ENCODE assay signal across 14 mouse cellular contexts in the genomic region with DNA sequence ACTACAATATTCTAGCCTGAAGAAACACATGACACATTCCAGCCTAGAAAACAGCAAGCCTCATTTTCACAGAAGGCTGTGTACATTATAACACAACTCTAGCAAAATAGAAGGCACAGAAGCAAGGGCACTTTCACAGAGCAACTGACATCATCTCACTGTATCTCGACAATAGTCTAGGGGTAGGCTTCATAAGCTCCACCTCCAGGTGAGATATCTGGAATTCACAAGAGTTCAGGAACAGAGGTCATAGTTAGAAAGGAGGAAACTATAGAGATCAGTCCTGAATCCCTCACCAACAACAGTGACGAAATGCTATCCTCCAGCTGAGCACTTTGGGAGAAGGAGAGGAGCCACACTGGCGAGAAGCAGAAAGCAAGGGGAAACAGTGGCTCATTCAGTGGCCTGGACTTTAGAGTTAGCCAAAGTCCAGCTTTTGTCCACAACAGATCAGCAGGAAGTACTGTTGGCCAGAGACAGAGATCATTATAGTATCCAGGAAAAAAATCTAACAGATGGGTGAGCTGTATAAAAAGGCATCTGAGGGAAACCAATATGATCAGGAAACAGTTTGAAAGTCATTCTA. TPM values are rescaled to one million over a fixed set of nuclear protein-coding genes. Genes with fewer than 3 reads are reported as not detected.
A peak's percentile ranks its signal among the peaks of the same experiment; 100 is the strongest.
DNase-seq lines count a peak whose midpoint lies in the region; ATAC-seq and TF ChIP-seq lines count a peak whose summit lies in the region.
"Not testable (repeated sequence)": the region's sequence is repeated elsewhere in the genome, so short reads cannot be mapped to it uniquely, and the experiment has no call there.
"Had no signal": no experiment of that assay in that cellular context is flagged by ENCODE, and none has a peak within 500 bp of the region (broad histone marks: within the 10 kb centered on the region; RNA-seq: fewer than 3 reads in every experiment).

No protein-coding gene starts in this region.

- not testable (repeated sequence) for H3K36me3 ChIP-seq in intestine, postnatal 0 days (ENCODE audit: control insufficient read depth, insufficient read depth); liver, embryonic 11.5 days (ENCODE audit: control insufficient read depth, insufficient read depth, low read length); liver, embryonic 15.5 days (replicated peaks); small intestine, adult 2 months (ENCODE audit: control insufficient read depth, insufficient read depth, low read length)

- not testable (repeated sequence) for TF ChIP-seq POLR2A in small intestine, adult 2 months (IDR thresholded peaks at IDR 0.05; ENCODE audit: low read depth, low read length)

- 40% methylated on average over 3 of the region's 3 CpGs for WGBS in intestine, postnatal 0 days
- WGBS in liver, embryonic 11.5 days: 68% methylated on average over 3 of the region's 3 CpGs
- WGBS in liver, embryonic 15.5 days (ENCODE audit: insufficient replicate concordance): 59% methylated on average over 3 of the region's 3 CpGs
- WGBS in small intestine, adult 2 months: 29% methylated on average over 3 of the region's 3 CpGs

- H3K9ac ChIP-seq in intestine, postnatal 0 days (ENCODE audit: low read depth, low read length); liver, embryonic 11.5 days (ENCODE audit: low read depth, low read length); liver, embryonic 15.5 days: not testable (repeated sequence)

- TF ChIP-seq CTCF in intestine, postnatal 0 days (IDR thresholded peaks at IDR 0.05; ENCODE audit: low read depth); small intestine, adult 2 months (IDR thresholded peaks at IDR 0.05; ENCODE audit: extremely low read depth, insufficient read length, insufficient replicate concordance, low read depth, low read length): not testable (repeated sequence)

- peak; percentile 94 for ATAC-seq in intestine, postnatal 0 days
- 0 out of 2 replicates have a peak, but pooled peaks have one; percentile 25 for ATAC-seq in liver, embryonic 11.5 days (replicated peaks; ENCODE audit: low FRiP score)
- peak; percentile 57 for ATAC-seq in liver, embryonic 15.5 days (ENCODE audit: insufficient read depth)

- H3K9me3 ChIP-seq in intestine, postnatal 0 days (ENCODE audit: control insufficient read depth); liver, embryonic 11.5 days (ENCODE audit: control insufficient read depth, low read length); liver, embryonic 15.5 days (replicated peaks): not testable (repeated sequence)

- H3K4me2 ChIP-seq in intestine, postnatal 0 days (replicated peaks; ENCODE audit: low read depth); liver, embryonic 11.5 days; liver, embryonic 15.5 days: not testable (repeated sequence)

- H3K4me3 ChIP-seq in intestine, postnatal 0 days (ENCODE audit: low read depth, low read length); liver, embryonic 11.5 days (ENCODE audit: low read depth, low read length); liver, embryonic 15.5 days (replicated peaks); small intestine, adult 2 months (ENCODE audit: low read depth, low read length): not testable (repeated sequence)

- DNase-seq in brain, adult 2 months (ENCODE audit: low read depth, low spot score): peak; percentile 37
- peak; percentile 65 to 67 for DNase-seq in kidney, adult 8-10 months
- DNase-seq in kidney, postnatal 25 days: peak; percentile 57 to 60
- DNase-seq in liver, embryonic 11.5 days (ENCODE audit: low spot score): not testable (repeated sequence)

- H3K27me3 ChIP-seq in intestine, postnatal 0 days (replicated peaks; ENCODE audit: control insufficient read depth, insufficient read depth, low read length); liver, embryonic 11.5 days (replicated peaks; ENCODE audit: control insufficient read depth, insufficient read depth, low read length); liver, embryonic 15.5 days; small intestine, adult 2 months (ENCODE audit: control insufficient read depth, insufficient read depth, low read length): not testable (repeated sequence)

- peak overlapping the region; percentile 41; the same call in 1 of the 2 replicates for H3K27ac ChIP-seq in intestine, postnatal 0 days (ENCODE audit: low read depth, low read length)
- not testable (repeated sequence) for H3K27ac ChIP-seq in liver, embryonic 11.5 days (ENCODE audit: low read depth, low read length); liver, embryonic 15.5 days (replicated peaks)
- peak overlapping the region; percentile 69 for H3K27ac ChIP-seq in small intestine, adult 2 months (ENCODE audit: insufficient read depth, low read depth, low read length)

- not testable (repeated sequence) for H3K4me1 ChIP-seq in intestine, postnatal 0 days (replicated peaks; ENCODE audit: control insufficient read depth, insufficient read depth, low read length); liver, embryonic 11.5 days (replicated peaks; ENCODE audit: control insufficient read depth, insufficient read depth, low read length); liver, embryonic 15.5 days (replicated peaks); small intestine, adult 2 months (ENCODE audit: control insufficient read depth, insufficient read depth, insufficient read length, low read length)

RNA-seq across cellular contexts. Expression of a gene that starts 7.8 kb away (rescaled TPM):
- 51.1 and 53.3 TPM in 2 replicates for polyA plus RNA-seq in intestine, postnatal 0 days (2015; fragmentation: Nextera tagmentation; extraction: Ambion mirVana)
- 30.7 and 33.4 TPM in 2 replicates for polyA plus RNA-seq in liver, embryonic 11.5 days (2014; fragmentation: Nextera tagmentation; extraction: Ambion mirVana)
- polyA plus RNA-seq in liver, embryonic 15.5 days (2015; fragmentation: Nextera tagmentation; extraction: Ambion mirVana): 25.7 and 26.9 TPM in 2 replicates
- polyA plus RNA-seq in small intestine, adult 2 months (2012; rRNA removed): 5.5 and 6.4 TPM in 2 replicates

RNA-seq across cellular contexts. Expression of a gene that starts 19.5 kb away (rescaled TPM):
- polyA plus RNA-seq in intestine, postnatal 0 days (2015; fragmentation: Nextera tagmentation; extraction: Ambion mirVana): 1.6 and 2.4 TPM in 2 replicates
- 0.29 TPM in 1 of 2 replicates, not detected in the other for polyA plus RNA-seq in liver, embryonic 11.5 days (2014; fragmentation: Nextera tagmentation; extraction: Ambion mirVana)
- 0.26 TPM in 1 of 2 replicates, not detected in the other for polyA plus RNA-seq in liver, embryonic 15.5 days (2015; fragmentation: Nextera tagmentation; extraction: Ambion mirVana)
- polyA plus RNA-seq in small intestine, adult 2 months (2012; rRNA removed): 0.94 and 1.1 TPM in 2 replicates
- polyA plus RNA-seq: embryonic facial prominence, embryonic 11.5 days; embryonic facial prominence, embryonic 15.5 days; erythroblast, embryonic 14.5 days; forebrain, embryonic 10.5 days; forebrain, embryonic 14.5 days; G1E; heart, postnatal 0 days had no signal

Comparison
In these comparisons a context has a peak if more than half of its experiments do, and no peak if none do; other contexts are left out.
1. ATAC-seq: peak in every context shown above with its lines; median percentile 94 in intestine, postnatal 0 days; 57 in liver, embryonic 15.5 days; 25 in liver, embryonic 11.5 days.